In genomic region chr15:99225081-99225810, GRCm38 (mm10) we compare ENCODE assay signal across 9 mouse cellular contexts. TPM values are rescaled to one million over a fixed set of nuclear protein-coding genes. Genes with fewer than 3 reads are reported as not detected.
DNase-seq lines count a peak whose midpoint lies in the region; ATAC-seq and TF ChIP-seq lines count a peak whose summit lies in the region.
"Had no signal": no experiment of that assay in that cellular context is flagged by ENCODE, and none has a peak within 500 bp of the region (broad histone marks: within the 10 kb centered on the region; RNA-seq: fewer than 3 reads in every experiment).

No protein-coding gene starts in this region.

- H3K9me3 ChIP-seq in kidney, postnatal 0 days (replicated peaks; ENCODE audit: low read length): no peaks in the 10 kb centered on the region
- no peaks in the 10 kb centered on the region for H3K9me3 ChIP-seq in midbrain, postnatal 0 days (ENCODE audit: low read length)

- peaks cover 23% of the 10 kb centered on the region; the same call in 1 of the 2 replicates for H3K4me1 ChIP-seq in kidney, postnatal 0 days (replicated peaks; ENCODE audit: insufficient read depth, low read length)
- no peaks in the 10 kb centered on the region for H3K4me1 ChIP-seq in kidney, adult 2 months (ENCODE audit: control insufficient read depth, insufficient read depth, low read length)
- peaks cover 12% of the 10 kb centered on the region for H3K4me1 ChIP-seq in midbrain, postnatal 0 days (ENCODE audit: insufficient read depth, low read length)

- peaks cover 59% of the 10 kb centered on the region for H3K27me3 ChIP-seq in kidney, postnatal 0 days (ENCODE audit: insufficient read depth, low read length)
- peaks cover 7% of the 10 kb centered on the region for H3K27me3 ChIP-seq in kidney, adult 2 months (replicated peaks; ENCODE audit: control insufficient read depth, insufficient read depth, low read length)
- peaks cover 80% of the 10 kb centered on the region for H3K27me3 ChIP-seq in midbrain, postnatal 0 days (ENCODE audit: insufficient read depth, low read length)

- TF ChIP-seq CTCF in kidney, postnatal 0 days (IDR thresholded peaks at IDR 0.05; ENCODE audit: low read depth): no peak
- TF ChIP-seq CTCF in kidney, adult 2 months (conservative IDR thresholded peaks at IDR 0.05; ENCODE audit: insufficient read depth, insufficient read length, low read depth, low read length): no peak
- no peak for TF ChIP-seq CTCF in midbrain, postnatal 0 days (IDR thresholded peaks at IDR 0.05)

- ATAC-seq in kidney, postnatal 0 days (replicated peaks; ENCODE audit: low FRiP score, low read depth): 0 out of 2 replicates have a peak, but pooled peaks have one; percentile 10
- ATAC-seq in midbrain, postnatal 0 days (ENCODE audit: low FRiP score): no peak
- no peak for ATAC-seq in erythroid progenitor cell, adult 5-6 weeks (replicated peaks; ENCODE audit: low FRiP score, poor library complexity, severe bottlenecking)

- H3K4me2 ChIP-seq in kidney, postnatal 0 days (ENCODE audit: low read length): peak overlapping the region; percentile 74
- no peak overlapping the region for H3K4me2 ChIP-seq in midbrain, postnatal 0 days (ENCODE audit: low read depth, low read length, poor library complexity, severe bottlenecking)

- TF ChIP-seq POLR2A in kidney, adult 2 months (IDR thresholded peaks at IDR 0.05; ENCODE audit: low read depth, low read length): no peak

- WGBS in kidney, postnatal 0 days: under 1% methylated on average over 22 of the region's 22 CpGs
- 4% methylated on average over 22 of the region's 22 CpGs for WGBS in kidney, adult 2 months
- 3% methylated on average over 22 of the region's 22 CpGs for WGBS in midbrain, postnatal 0 days

- no peak overlapping the region for H3K27ac ChIP-seq in kidney, postnatal 0 days
- H3K27ac ChIP-seq in kidney, adult 2 months (ENCODE audit: insufficient read depth, low read depth, low read length): no peak overlapping the region
- H3K27ac ChIP-seq in midbrain, postnatal 0 days (ENCODE audit: low read depth, low read length): no peak overlapping the region

- H3K36me3 ChIP-seq in kidney, postnatal 0 days (ENCODE audit: insufficient read depth, low read length): no peaks in the 10 kb centered on the region
- H3K36me3 ChIP-seq in kidney, adult 2 months (ENCODE audit: control insufficient read depth, insufficient read depth, low read length): no peaks in the 10 kb centered on the region
- no peaks in the 10 kb centered on the region for H3K36me3 ChIP-seq in midbrain, postnatal 0 days (ENCODE audit: insufficient read depth, low read length)

- H3K9ac ChIP-seq in kidney, postnatal 0 days (ENCODE audit: low read depth, low read length): no peak overlapping the region
- no peak overlapping the region for H3K9ac ChIP-seq in midbrain, postnatal 0 days (replicated peaks; ENCODE audit: low read length, poor library complexity, severe bottlenecking)

- DNase-seq in kidney, postnatal 0 days (ENCODE audit: low spot score): peak; percentile 47
- DNase-seq in kidney, adult 2 months: no peak
- DNase-seq in adrenal gland, postnatal 36 days: peak; percentile 32 to 35
- DNase-seq in frontal cortex, postnatal 10 days (ENCODE audit: low spot score in 2 of 2): peak; percentile 49 to 75
- peak; percentile 38 for DNase-seq in layer of hippocampus, adult 9-10 months (ENCODE audit: low spot score)
- no peak for DNase-seq in midbrain, postnatal 0 days (ENCODE audit: low spot score)
- DNase-seq in thymus, postnatal 4 days: no peak

- peak overlapping the region; percentile 37; the same call in 1 of the 2 replicates for H3K4me3 ChIP-seq in kidney, postnatal 0 days (replicated peaks; ENCODE audit: low read depth, low read length)
- no peak overlapping the region for H3K4me3 ChIP-seq in kidney, adult 2 months (ENCODE audit: insufficient read depth, low read depth, low read length)
- peak overlapping the region; percentile 38 for H3K4me3 ChIP-seq in midbrain, postnatal 0 days (ENCODE audit: low read depth, low read length)

RNA-seq across cellular contexts. Expression of gene Kcnh3, which starts 0.6 kb away (rescaled TPM):
- polyA plus RNA-seq in kidney, postnatal 0 days (2015; fragmentation: Nextera tagmentation; extraction: Ambion mirVana): 0.32 and 0.55 TPM in 2 replicates
- polyA plus RNA-seq in kidney, adult 2 months (2012; rRNA removed): 0.38 and 0.42 TPM in 2 replicates
- total RNA-seq in adrenal gland, postnatal 36 days (2021): 1 to 10 TPM in 1 of 2 experiments, under 1 TPM in 1; 0.40 to 1.2 TPM
- total RNA-seq in midbrain, postnatal 0 days (2014; rRNA removed): 1.6 and 3.6 TPM in 2 replicates
- polyA plus RNA-seq in midbrain, postnatal 0 days (2015; fragmentation: Nextera tagmentation; extraction: Ambion mirVana): 0.60 and 0.67 TPM in 2 replicates
- not detected in 2 replicates for total RNA-seq in erythroid progenitor cell, adult 5-6 weeks (2015; ENCODE audit: low replicate concordance)
- not detected in 2 replicates for total RNA-seq in erythroid progenitor cell, adult 5-6 weeks (2017; ENCODE audit: low replicate concordance)
- total RNA-seq: hematopoietic stem cell, adult 5-6 weeks had no signal

RNA-seq across cellular contexts. Expression of gene Mcrs1, which starts 26.5 kb away (rescaled TPM):
- polyA plus RNA-seq in kidney, postnatal 0 days (2015; fragmentation: Nextera tagmentation; extraction: Ambion mirVana): 135 and 138 TPM in 2 replicates
- 70.6 and 81.3 TPM in 2 replicates for polyA plus RNA-seq in kidney, adult 2 months (2012; rRNA removed)
- total RNA-seq in adrenal gland, postnatal 36 days (2021): 10 to 100 TPM; 37.8 to 48.2 TPM
- 223 and 225 TPM in 2 replicates for total RNA-seq in midbrain, postnatal 0 days (2014; rRNA removed)
- polyA plus RNA-seq in midbrain, postnatal 0 days (2015; fragmentation: Nextera tagmentation; extraction: Ambion mirVana): 207 and 222 TPM in 2 replicates
- total RNA-seq in erythroid progenitor cell, adult 5-6 weeks (2015; ENCODE audit: low replicate concordance): 18.4 and 26.4 TPM in 2 replicates
- 13.4 and 15.5 TPM in 2 replicates for total RNA-seq in erythroid progenitor cell, adult 5-6 weeks (2017; ENCODE audit: low replicate concordance)

Comparison
In these comparisons a context has a peak if more than half of its experiments do, and no peak if none do; other contexts are left out.
1. DNase-seq: peak in kidney, postnatal 0 days (single experiment), adrenal gland, postnatal 36 days (2 of 2), frontal cortex, postnatal 10 days (2 of 2) and layer of hippocampus, adult 9-10 months (single experiment); none in kidney, adult 2 months (single experiment), midbrain, postnatal 0 days (single experiment) and thymus, postnatal 4 days (single experiment).